Mouse (Mus musculus): ENCODE measurements around the gene Fam83d.

DNA sequence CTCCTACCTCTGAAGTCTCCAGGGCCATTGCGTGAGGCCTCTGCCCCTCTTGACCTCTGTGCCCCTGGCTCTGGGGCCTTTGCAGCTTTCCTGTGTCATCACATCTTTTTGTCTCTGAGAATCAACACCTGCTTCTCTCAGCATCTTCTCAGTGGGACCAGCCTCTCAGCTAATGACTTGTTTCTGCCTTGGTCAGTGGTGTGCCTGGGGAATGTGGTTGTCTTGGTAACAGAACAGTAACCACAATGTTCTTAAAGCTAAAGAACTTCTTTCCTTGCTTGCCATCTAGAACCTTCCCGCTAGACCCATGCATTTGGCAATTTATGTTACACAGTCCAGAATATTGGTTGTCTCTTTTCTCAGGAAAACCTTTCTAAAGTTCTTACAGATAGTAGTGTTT, 65.8 kb downstream of the Fam83d start:
- TF ChIP-seq POLR2A (IDR thresholded peaks at IDR 0.05; ENCODE audit: control insufficient read depth, low read depth, low read length) (no peak), CTCF (IDR thresholded peaks at IDR 0.05; ENCODE audit: control insufficient read depth, insufficient read depth, insufficient replicate concordance, low read depth, low read length) (no peak)
